Mouse (Mus musculus): ENCODE results near the gene Gm20388. TPM values are rescaled to one million over a fixed set of nuclear protein-coding genes. Genes with fewer than 3 reads are reported as not detected.

The Gm20388 gene
- polyA plus RNA-seq, 1 experiment = 10.6 TPM

- Histone ChIP-seq H3K4me3 (replicated peaks; ENCODE audit: control insufficient read depth, low read depth, low read length) (no peak overlapping the region), H3K4me1 (ENCODE audit: control insufficient read depth, insufficient read depth, low read length) (no peaks in the 10 kb centered on the region), H3K27ac (ENCODE audit: control insufficient read depth, insufficient read depth, low read depth, low read length, poor library complexity) (no peak overlapping the region)
- WGBS = 93% methylated on average over 7 of the region's 7 CpGs
- TF ChIP-seq CTCF (IDR thresholded peaks at IDR 0.05; ENCODE audit: control insufficient read depth, insufficient read depth, low read length) = no peak
- no peak for TF ChIP-seq POLR2A (IDR thresholded peaks at IDR 0.05; ENCODE audit: borderline replicate concordance, control insufficient read depth, low read depth, low read length)
Measured at GRCm38 (mm10) chr8:122407678-122408077, 2497.0 kb downstream of the Gm20388 start.

DNA sequence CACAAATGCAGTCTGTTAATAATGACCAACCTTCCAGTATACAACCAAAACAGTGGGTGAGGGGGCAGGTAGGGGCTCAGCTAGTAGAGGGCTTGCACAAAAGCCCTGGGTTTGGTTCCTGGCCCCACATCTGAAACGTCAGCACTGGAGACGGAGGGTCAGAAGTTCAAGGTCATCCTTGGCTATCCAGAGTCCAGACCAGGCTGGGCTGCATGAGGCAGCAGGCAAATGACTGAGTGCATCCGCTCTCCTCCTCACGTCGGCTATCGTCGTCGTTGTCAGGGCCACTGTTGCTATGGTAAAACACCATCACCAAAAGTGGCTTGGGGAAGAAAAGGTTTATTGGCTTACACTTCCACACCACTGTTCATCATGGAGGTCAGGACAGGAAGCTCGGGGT, 2503.7 kb downstream of the Gm20388 start:
- 87% methylated on average over 9 of the region's 9 CpGs for WGBS
- no peaks in the 10 kb centered on the region; the same call in 1 of the 2 replicates for H3K4me1 ChIP-seq (ENCODE audit: control insufficient read depth, insufficient read depth, low read length)
- no peak overlapping the region for H3K27ac ChIP-seq (ENCODE audit: control insufficient read depth, insufficient read depth, low read depth, low read length, poor library complexity)
- TF ChIP-seq POLR2A (IDR thresholded peaks at IDR 0.05; ENCODE audit: borderline replicate concordance, control insufficient read depth, low read depth, low read length) = no peak
- TF ChIP-seq CTCF (IDR thresholded peaks at IDR 0.05; ENCODE audit: control insufficient read depth, insufficient read depth, low read length) = no peak
- no peak overlapping the region for H3K4me3 ChIP-seq (replicated peaks; ENCODE audit: control insufficient read depth, low read depth, low read length)

DNA sequence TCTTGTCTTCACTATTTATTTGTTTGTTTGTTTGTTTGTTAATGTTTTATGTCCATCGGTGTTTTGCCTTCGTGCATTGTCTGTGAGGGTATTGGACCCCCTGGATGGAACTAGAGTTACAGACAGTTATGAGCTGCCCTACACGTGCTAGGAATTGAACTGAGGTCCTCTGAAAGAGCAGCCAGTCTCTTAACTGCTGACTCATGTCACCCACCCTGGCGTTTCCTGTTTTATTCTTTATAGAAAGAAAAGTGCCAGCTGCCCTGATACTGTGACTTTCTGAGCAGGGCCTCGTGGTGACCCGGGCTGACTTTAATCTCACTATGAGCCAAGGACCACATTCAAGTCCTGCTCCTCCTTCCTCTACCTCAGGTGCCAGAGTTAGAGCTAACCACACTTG, 2504.9 kb downstream of the Gm20388 start:
- 27% methylated on average over 6 of the region's 6 CpGs for WGBS
- TF ChIP-seq CTCF (IDR thresholded peaks at IDR 0.05; ENCODE audit: control insufficient read depth, insufficient read depth, low read length) (no peak), POLR2A (IDR thresholded peaks at IDR 0.05; ENCODE audit: borderline replicate concordance, control insufficient read depth, low read depth, low read length) (no peak)
- no peak overlapping the region for H3K27ac ChIP-seq (ENCODE audit: control insufficient read depth, insufficient read depth, low read depth, low read length, poor library complexity)
- H3K4me3 ChIP-seq (replicated peaks; ENCODE audit: control insufficient read depth, low read depth, low read length) = no peak overlapping the region
- H3K4me1 ChIP-seq (ENCODE audit: control insufficient read depth, insufficient read depth, low read length) = no peaks in the 10 kb centered on the region; the same call in 1 of the 2 replicates

DNA sequence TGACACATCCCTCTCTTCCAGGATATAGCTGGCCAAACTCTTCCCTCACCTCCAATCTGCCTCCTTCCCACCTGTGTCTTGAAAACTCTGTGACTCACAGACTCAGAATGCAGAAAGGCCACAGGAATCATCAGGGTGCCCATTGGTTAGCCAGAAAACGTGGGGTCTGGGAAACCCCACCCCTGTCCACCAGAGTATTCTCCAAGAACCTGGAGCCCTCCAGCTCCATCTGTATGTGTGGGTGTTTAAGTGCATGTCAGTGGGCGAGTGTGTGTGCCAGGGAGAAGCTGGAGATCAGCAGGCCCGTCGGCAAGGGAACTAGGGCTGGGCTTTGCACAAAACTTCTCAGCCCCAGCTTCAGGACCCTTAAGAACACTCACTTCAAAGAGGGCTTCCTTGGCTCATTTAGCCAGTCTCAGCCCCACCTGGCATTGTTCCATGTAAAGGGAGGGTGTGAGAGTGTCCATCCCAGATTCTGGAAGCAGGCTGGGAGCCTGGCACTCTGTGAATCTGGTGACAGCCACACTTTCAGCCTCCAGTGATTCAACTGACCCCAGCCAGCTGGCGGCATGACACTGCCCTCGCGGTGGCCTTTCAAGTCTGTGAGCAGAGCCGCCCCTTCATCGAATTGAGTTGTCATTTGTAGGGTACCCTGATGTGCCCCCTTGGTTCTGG, 2509.4 kb downstream of the Gm20388 start:
- no peak for TF ChIP-seq CTCF (IDR thresholded peaks at IDR 0.05; ENCODE audit: control insufficient read depth, insufficient read depth, low read length)
- no peak for TF ChIP-seq POLR2A (IDR thresholded peaks at IDR 0.05; ENCODE audit: borderline replicate concordance, control insufficient read depth, low read depth, low read length)
- 83% methylated on average over 9 of the region's 9 CpGs for WGBS
- Histone ChIP-seq H3K27ac (ENCODE audit: control insufficient read depth, insufficient read depth, low read depth, low read length, poor library complexity) (no peak overlapping the region), H3K4me1 (ENCODE audit: control insufficient read depth, insufficient read depth, low read length) (no peaks in the 10 kb centered on the region; the same call in 1 of the 2 replicates), H3K4me3 (replicated peaks; ENCODE audit: control insufficient read depth, low read depth, low read length) (no peak overlapping the region)

GRCm38 (mm10) chr8:122421376-122422070, 2510.9 kb downstream of the Gm20388 start, which contains the start of gene Il17c:
Gene Il17c (plus strand): TSS chr8:122422020.
- TF ChIP-seq CTCF (IDR thresholded peaks at IDR 0.05; ENCODE audit: control insufficient read depth, insufficient read depth, low read length) = no peak
- no peak for TF ChIP-seq POLR2A (IDR thresholded peaks at IDR 0.05; ENCODE audit: borderline replicate concordance, control insufficient read depth, low read depth, low read length)
- H3K4me3 ChIP-seq (replicated peaks; ENCODE audit: control insufficient read depth, low read depth, low read length) = no peak within 1 kb of the TSS
- no peak within 1 kb of the TSS for H3K27ac ChIP-seq (ENCODE audit: control insufficient read depth, insufficient read depth, low read depth, low read length, poor library complexity)
- WGBS = 85% methylated on average over 14 of the region's 14 CpGs
- no peaks in the 10 kb centered on the region for H3K4me1 ChIP-seq (ENCODE audit: control insufficient read depth, insufficient read depth, low read length)

GRCm38 (mm10) chr8:122423217-122423616, 2512.6 kb downstream of the Gm20388 start:
- Histone ChIP-seq H3K4me1 (ENCODE audit: control insufficient read depth, insufficient read depth, low read length) (peaks cover 3% of the 10 kb centered on the region; the same call in 1 of the 2 replicates), H3K27ac (ENCODE audit: control insufficient read depth, insufficient read depth, low read depth, low read length, poor library complexity) (no peak overlapping the region), H3K4me3 (replicated peaks; ENCODE audit: control insufficient read depth, low read depth, low read length) (no peak overlapping the region)
- TF ChIP-seq CTCF (IDR thresholded peaks at IDR 0.05; ENCODE audit: control insufficient read depth, insufficient read depth, low read length) = no peak
- no peak for TF ChIP-seq POLR2A (IDR thresholded peaks at IDR 0.05; ENCODE audit: borderline replicate concordance, control insufficient read depth, low read depth, low read length)
- 90% methylated on average over 24 of the region's 24 CpGs for WGBS

- no peak overlapping the region for H3K4me3 ChIP-seq (replicated peaks; ENCODE audit: control insufficient read depth, low read depth, low read length)
Measured at GRCm38 (mm10) chr8:122423659-122424058, 2513.0 kb downstream of the Gm20388 start.

DNA sequence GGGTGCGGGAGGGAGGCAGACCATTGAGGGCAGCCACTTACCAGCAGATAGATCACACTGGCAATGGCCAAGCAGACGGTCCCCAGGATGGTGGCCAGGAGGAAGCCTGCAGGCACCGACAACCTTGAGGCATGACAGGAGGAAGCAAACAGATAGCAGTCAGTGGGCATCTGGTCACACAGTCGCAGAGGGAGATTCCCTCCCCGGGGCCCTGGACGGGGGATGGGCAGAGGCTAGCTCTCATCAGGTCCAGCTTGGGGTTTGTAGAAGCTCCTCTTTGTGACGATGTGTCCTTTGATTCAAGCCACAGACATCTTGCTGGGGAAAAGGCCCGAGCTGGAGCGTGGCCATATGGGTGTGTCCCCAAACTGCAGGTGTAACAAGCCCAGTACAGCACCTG, 2515.5 kb downstream of the Gm20388 start:
- Histone ChIP-seq H3K4me1 (ENCODE audit: control insufficient read depth, insufficient read depth, low read length) (peaks cover 5% of the 10 kb centered on the region; the same call in 1 of the 2 replicates), H3K4me3 (replicated peaks; ENCODE audit: control insufficient read depth, low read depth, low read length) (no peak overlapping the region), H3K27ac (ENCODE audit: control insufficient read depth, insufficient read depth, low read depth, low read length, poor library complexity) (no peak overlapping the region)
- TF ChIP-seq POLR2A (IDR thresholded peaks at IDR 0.05; ENCODE audit: borderline replicate concordance, control insufficient read depth, low read depth, low read length) (no peak), CTCF (IDR thresholded peaks at IDR 0.05; ENCODE audit: control insufficient read depth, insufficient read depth, low read length) (no peak)
- 79% methylated on average over 9 of the region's 9 CpGs for WGBS

More at GRCm38 (mm10) chr8:122423659-122424058, 2513.0 kb downstream of the Gm20388 start:
- Histone ChIP-seq H3K27ac (ENCODE audit: control insufficient read depth, insufficient read depth, low read depth, low read length, poor library complexity) (no peak overlapping the region), H3K4me1 (ENCODE audit: control insufficient read depth, insufficient read depth, low read length) (peaks cover 5% of the 10 kb centered on the region; the same call in 1 of the 2 replicates)
- 74% methylated on average over 5 of the region's 5 CpGs for WGBS
- TF ChIP-seq POLR2A (IDR thresholded peaks at IDR 0.05; ENCODE audit: borderline replicate concordance, control insufficient read depth, low read depth, low read length) = no peak
- TF ChIP-seq CTCF (IDR thresholded peaks at IDR 0.05; ENCODE audit: control insufficient read depth, insufficient read depth, low read length) = no peak

All from bone marrow, adult 2 months (tissue).